Mouse (Mus musculus): ENCODE measurements around the gene Hecw2. TPM values are rescaled to one million over a fixed set of nuclear protein-coding genes. Genes with fewer than 3 reads are reported as not detected.

Gene Hecw2
- total RNA-seq (2014; rRNA removed): 22.2 and 26.6 TPM in 2 replicates
- 5.9 and 6.2 TPM in 2 replicates for polyA plus RNA-seq (2015; fragmentation: Nextera tagmentation; extraction: Ambion mirVana)

DNA sequence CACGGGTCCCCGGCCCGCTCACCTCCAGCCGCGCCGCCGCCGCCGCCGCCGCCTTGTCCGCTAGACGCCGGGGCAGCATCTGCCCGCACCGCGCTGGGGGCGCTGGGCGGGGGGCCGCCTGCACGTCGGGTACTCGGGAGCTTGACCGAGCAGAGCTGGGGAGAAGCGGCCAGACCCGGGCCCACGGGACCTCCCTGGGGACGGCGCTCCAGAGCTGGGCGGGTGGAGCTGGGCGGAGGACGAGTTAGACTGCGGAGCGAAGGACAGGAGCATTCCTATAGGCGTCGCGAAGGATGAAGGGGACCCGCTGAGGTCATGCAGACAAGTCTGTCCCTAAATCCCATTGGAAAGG, at the start of gene Hecw2:
Gene Hecw2 (minus strand): TSS at position 215 of the 352 bp plus-strand sequence.
- WGBS: 1% methylated on average over 31 of the region's 38 CpGs
- Histone ChIP-seq H3K4me3 (ENCODE audit: low read depth, low read length) (peak within 1 kb of the TSS; percentile 92), H3K9me3 (ENCODE audit: low read length) (no peaks in the 10 kb centered on the region), H3K36me3 (ENCODE audit: insufficient read depth, low read length) (no peaks in the 10 kb centered on the region), H3K27me3 (ENCODE audit: insufficient read depth, low read length) (no peaks in the 10 kb centered on the region), H3K9ac (replicated peaks; ENCODE audit: low read length, poor library complexity, severe bottlenecking) (peak within 1 kb of the TSS; percentile 96), H3K4me1 (ENCODE audit: insufficient read depth, low read length) (no peaks in the 10 kb centered on the region), H3K27ac (ENCODE audit: low read depth, low read length) (peak within 1 kb of the TSS; percentile 98), H3K4me2 (ENCODE audit: low read depth, low read length, poor library complexity, severe bottlenecking) (peak within 1 kb of the TSS; percentile 66)
- no peak for TF ChIP-seq CTCF (IDR thresholded peaks at IDR 0.05)
- DNase-seq (ENCODE audit: low spot score): peak; percentile 53
- peak; percentile 83 for ATAC-seq (ENCODE audit: low FRiP score)

DNA sequence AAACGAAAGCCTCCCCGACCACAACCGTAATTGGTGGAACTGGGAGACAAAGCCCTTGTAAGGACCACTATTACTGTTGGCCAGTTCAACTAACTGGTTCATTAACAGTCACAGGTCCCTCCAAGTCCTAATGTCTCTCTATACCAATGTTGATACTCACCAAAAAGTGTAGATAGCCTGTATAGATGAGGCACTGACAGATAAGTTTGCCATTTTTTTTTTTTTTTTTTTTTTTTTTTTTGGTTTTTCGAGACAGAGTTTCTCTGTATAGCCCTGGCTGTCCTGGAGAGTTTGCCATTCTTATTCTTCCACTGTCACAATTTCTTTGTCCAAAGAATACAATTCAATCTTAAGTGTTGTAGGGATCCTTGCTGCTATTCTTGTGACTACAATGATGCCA, 47.8 kb upstream of the Hecw2 start:
- no peak for DNase-seq (ENCODE audit: low spot score)
- no peaks in the 10 kb centered on the region for H3K27me3 ChIP-seq (ENCODE audit: insufficient read depth, low read length)
- TF ChIP-seq CTCF (IDR thresholded peaks at IDR 0.05): no peak

DNA sequence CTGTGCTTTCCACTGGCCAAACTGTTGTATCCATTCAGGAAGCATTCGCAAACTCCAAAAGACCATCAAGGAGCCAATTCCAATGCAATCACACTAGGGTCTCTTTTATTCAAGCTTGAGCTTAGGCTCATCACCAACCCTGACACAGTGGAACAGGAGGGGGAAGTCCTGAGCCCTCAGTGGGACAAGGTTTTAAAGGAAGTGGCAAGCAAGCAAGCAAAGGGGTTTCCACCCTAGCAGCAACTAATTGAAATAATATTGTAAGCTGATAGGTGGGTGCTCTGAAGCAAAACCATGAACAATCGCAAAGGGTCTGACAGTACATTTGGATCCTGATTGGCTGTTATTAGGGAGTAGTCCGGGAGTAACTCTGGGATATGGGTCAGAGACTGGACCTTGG, 25.3 kb upstream of the Hecw2 start:
- Histone ChIP-seq H3K27ac (ENCODE audit: low read depth, low read length) (no peak overlapping the region), H3K9ac (replicated peaks; ENCODE audit: low read length, poor library complexity, severe bottlenecking) (no peak overlapping the region), H3K9me3 (ENCODE audit: low read length) (no peaks in the 10 kb centered on the region), H3K27me3 (ENCODE audit: insufficient read depth, low read length) (no peaks in the 10 kb centered on the region), H3K4me2 (ENCODE audit: low read depth, low read length, poor library complexity, severe bottlenecking) (no peak overlapping the region), H3K4me1 (ENCODE audit: insufficient read depth, low read length) (no peaks in the 10 kb centered on the region), H3K36me3 (ENCODE audit: insufficient read depth, low read length) (no peaks in the 10 kb centered on the region), H3K4me3 (ENCODE audit: low read depth, low read length) (no peak overlapping the region)
- 97% methylated on average over 3 of the region's 3 CpGs for WGBS
- DNase-seq (ENCODE audit: low spot score) (no peak), ATAC-seq (ENCODE audit: low FRiP score) (no peak)
- no peak for TF ChIP-seq CTCF (IDR thresholded peaks at IDR 0.05)

More for the DNA sequence above, 47.8 kb upstream of the Hecw2 start:
- H3K4me2 ChIP-seq (ENCODE audit: low read depth, low read length, poor library complexity, severe bottlenecking): no peak overlapping the region
- H3K9ac ChIP-seq (replicated peaks; ENCODE audit: low read length, poor library complexity, severe bottlenecking): no peak overlapping the region
- H3K4me1 ChIP-seq (ENCODE audit: insufficient read depth, low read length): no peaks in the 10 kb centered on the region
- no peak overlapping the region for H3K27ac ChIP-seq (ENCODE audit: low read depth, low read length)
- no peak overlapping the region for H3K4me3 ChIP-seq (ENCODE audit: low read depth, low read length)
- no peaks in the 10 kb centered on the region for H3K36me3 ChIP-seq (ENCODE audit: insufficient read depth, low read length)
- H3K9me3 ChIP-seq (ENCODE audit: low read length): no peaks in the 10 kb centered on the region
- ATAC-seq (ENCODE audit: low FRiP score): no peak
- WGBS: 88% methylated on average over 4 of the region's 4 CpGs

DNA sequence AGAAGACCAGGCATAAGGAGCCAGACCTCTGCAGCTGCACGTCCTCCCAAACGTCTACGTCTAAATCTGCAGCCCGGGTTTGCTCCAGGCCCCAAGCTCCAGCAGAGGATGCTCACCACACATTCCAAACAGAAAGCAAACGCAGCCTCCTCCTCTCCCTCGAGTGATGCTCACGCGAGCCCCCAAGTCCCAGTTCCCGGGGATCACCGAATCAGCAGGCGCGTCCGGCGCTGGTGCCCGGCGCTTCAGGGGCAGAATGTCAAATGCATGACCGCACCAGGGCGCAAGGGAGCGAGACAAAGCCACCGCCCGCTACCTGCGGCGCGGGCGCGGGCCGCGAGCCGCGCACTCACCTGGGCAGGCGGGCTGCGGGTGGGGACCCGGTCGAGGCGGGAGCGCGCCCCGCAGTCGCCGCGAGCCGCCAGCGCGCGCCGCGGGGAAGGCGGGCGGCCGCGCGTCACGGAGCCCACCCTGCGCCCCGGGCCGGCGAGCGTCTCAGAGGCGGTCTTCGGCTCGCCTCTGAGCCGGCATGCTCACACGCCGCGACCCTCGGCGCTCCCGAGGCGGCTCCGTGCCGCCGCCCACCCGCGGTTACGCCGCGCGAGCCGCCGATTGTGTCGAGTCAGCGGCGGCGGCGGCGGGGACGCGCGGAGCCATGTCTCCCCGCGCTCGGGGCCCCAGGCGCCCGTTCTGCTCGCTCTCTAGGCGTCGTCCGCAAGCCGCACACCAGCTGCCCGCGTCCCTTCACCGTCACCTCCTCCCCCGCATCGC, 600 bp downstream of the Hecw2 start:
- DNase-seq (ENCODE audit: low spot score): peak; percentile 73
- H3K4me1 ChIP-seq (ENCODE audit: insufficient read depth, low read length): no peaks in the 10 kb centered on the region
- H3K4me2 ChIP-seq (ENCODE audit: low read depth, low read length, poor library complexity, severe bottlenecking): peak overlapping the region; percentile 66
- peak overlapping the region; percentile 92 for H3K4me3 ChIP-seq (ENCODE audit: low read depth, low read length)
- H3K9me3 ChIP-seq (ENCODE audit: low read length): no peaks in the 10 kb centered on the region
- WGBS: under 1% methylated on average over 63 of the region's 104 CpGs
- peak; percentile 42 for TF ChIP-seq CTCF (IDR thresholded peaks at IDR 0.05)
- no peaks in the 10 kb centered on the region for H3K36me3 ChIP-seq (ENCODE audit: insufficient read depth, low read length)
- ATAC-seq (ENCODE audit: low FRiP score): peak; percentile 89
- H3K27ac ChIP-seq (ENCODE audit: low read depth, low read length): peak overlapping the region; percentile 98
- no peaks in the 10 kb centered on the region for H3K27me3 ChIP-seq (ENCODE audit: insufficient read depth, low read length)
- H3K9ac ChIP-seq (replicated peaks; ENCODE audit: low read length, poor library complexity, severe bottlenecking): peak overlapping the region; percentile 96

DNA sequence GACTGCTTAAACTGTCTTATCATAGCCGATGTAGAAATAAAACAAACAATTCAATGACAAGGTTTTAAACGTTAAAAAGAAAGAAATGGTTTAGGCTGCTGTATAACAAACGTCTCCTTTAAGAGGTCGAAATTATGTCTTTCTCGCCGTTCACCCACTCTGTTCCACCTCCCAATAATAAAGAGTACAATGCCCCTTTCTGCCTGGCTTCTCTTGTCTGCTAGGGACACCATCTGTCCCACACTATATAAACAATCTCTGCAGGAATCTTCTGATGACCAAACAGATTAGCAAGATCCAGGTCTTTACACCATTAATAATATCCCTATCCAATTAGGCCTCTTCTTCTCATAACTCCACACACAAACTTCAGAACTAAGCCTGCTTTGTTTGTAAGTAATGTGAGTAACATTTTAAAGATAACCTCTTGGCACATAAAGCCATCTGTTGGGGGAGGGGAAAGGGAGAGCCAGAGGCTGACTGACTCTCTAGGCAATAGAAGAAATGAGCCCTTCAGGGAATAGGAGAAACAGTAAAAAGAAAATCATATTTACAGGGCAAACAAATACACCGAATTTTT, 1.7 kb downstream of the Hecw2 start:
- H3K9ac ChIP-seq (replicated peaks; ENCODE audit: low read length, poor library complexity, severe bottlenecking): no peak overlapping the region; the same call in 1 of the 2 replicates
- H3K36me3 ChIP-seq (ENCODE audit: insufficient read depth, low read length): no peaks in the 10 kb centered on the region
- H3K4me1 ChIP-seq (ENCODE audit: insufficient read depth, low read length): no peaks in the 10 kb centered on the region
- no peaks in the 10 kb centered on the region for H3K27me3 ChIP-seq (ENCODE audit: insufficient read depth, low read length)
- H3K27ac ChIP-seq (ENCODE audit: low read depth, low read length): no peak overlapping the region
- peak overlapping the region; percentile 66 for H3K4me2 ChIP-seq (ENCODE audit: low read depth, low read length, poor library complexity, severe bottlenecking)
- 26% methylated on average over 7 of the region's 7 CpGs for WGBS
- TF ChIP-seq CTCF (IDR thresholded peaks at IDR 0.05): no peak
- DNase-seq (ENCODE audit: low spot score): peak; percentile 39
- peak overlapping the region; percentile 92 for H3K4me3 ChIP-seq (ENCODE audit: low read depth, low read length)
- ATAC-seq (ENCODE audit: low FRiP score): no peak
- H3K9me3 ChIP-seq (ENCODE audit: low read length): no peaks in the 10 kb centered on the region

DNA sequence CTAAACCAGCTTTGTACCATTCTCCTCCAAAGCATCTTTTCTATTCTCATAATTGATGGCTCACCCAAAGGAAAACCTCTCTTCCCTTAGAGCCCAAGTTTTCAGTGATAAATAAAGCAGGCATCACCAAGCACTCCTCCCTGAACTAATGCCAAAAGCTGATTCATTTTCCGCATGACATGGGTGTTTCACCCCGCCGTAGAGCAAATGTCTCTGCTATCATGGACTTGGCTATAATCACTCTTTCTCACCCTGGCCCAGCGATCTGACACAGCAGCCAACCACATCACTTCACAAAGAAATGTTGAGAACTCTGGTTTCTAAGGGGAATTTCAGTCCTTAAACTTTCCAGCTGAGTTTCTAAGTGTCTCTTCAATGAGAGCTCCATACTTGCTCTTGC, 7.4 kb downstream of the Hecw2 start:
- ATAC-seq (ENCODE audit: low FRiP score) (no peak), DNase-seq (ENCODE audit: low spot score) (no peak)
- Histone ChIP-seq H3K36me3 (ENCODE audit: insufficient read depth, low read length) (no peaks in the 10 kb centered on the region), H3K9me3 (ENCODE audit: low read length) (no peaks in the 10 kb centered on the region), H3K4me3 (ENCODE audit: low read depth, low read length) (no peak overlapping the region), H3K27me3 (ENCODE audit: insufficient read depth, low read length) (no peaks in the 10 kb centered on the region), H3K4me2 (ENCODE audit: low read depth, low read length, poor library complexity, severe bottlenecking) (no peak overlapping the region), H3K4me1 (ENCODE audit: insufficient read depth, low read length) (no peaks in the 10 kb centered on the region), H3K27ac (ENCODE audit: low read depth, low read length) (no peak overlapping the region), H3K9ac (replicated peaks; ENCODE audit: low read length, poor library complexity, severe bottlenecking) (no peak overlapping the region)
- WGBS: 80% methylated on average over 4 of the region's 4 CpGs
- TF ChIP-seq CTCF (IDR thresholded peaks at IDR 0.05): no peak

All from midbrain, postnatal 0 days (tissue).